12 mouse cellular contexts compared by ENCODE assay signal in genomic region chr5:66323603-66324002, GRCm38 (mm10).
A peak's percentile ranks its signal among the peaks of the same experiment; 100 is the strongest.
DNase-seq lines count a peak whose midpoint lies in the region; ATAC-seq and TF ChIP-seq lines count a peak whose summit lies in the region.
"Had no signal": no experiment of that assay in that cellular context is flagged by ENCODE, and none has a peak within 500 bp of the region (broad histone marks: within the 10 kb centered on the region; RNA-seq: fewer than 3 reads in every experiment).

No protein-coding gene starts in this region.

- WGBS in forebrain, embryonic 10.5 days = 89% methylated on average over 10 of the region's 11 CpGs
- 64% methylated on average over 11 of the region's 11 CpGs for WGBS in lung, adult 2 months

- no peak for DNase-seq in frontal cortex, postnatal 25 days (ENCODE audit: low spot score in 2 of 2)
- DNase-seq in gastrocnemius, postnatal 25 days = peak; percentile 59
- DNase-seq in heart, postnatal 14 days = peak; percentile 29 to 56
- peak; percentile 77 for DNase-seq in right cerebral cortex, adult 2 months (ENCODE audit: low spot score in 2 of 2)
- no peak for DNase-seq in forebrain, embryonic 10.5 days (ENCODE audit: extremely low spot score, low spot score)
- no peak for DNase-seq in cerebellum, adult 9-11 months
- no peak for DNase-seq in lung, adult 2 months
- DNase-seq: cerebellum, adult 8-10 months; liver, embryonic 13.5 days had no signal

- no peak overlapping the region for H3K27ac ChIP-seq in forebrain, embryonic 10.5 days
- H3K27ac ChIP-seq: hindbrain, embryonic 12.5 days; liver, embryonic 13.5 days had no signal

- TF ChIP-seq POLR2A in lung, adult 2 months (IDR thresholded peaks at IDR 0.05; ENCODE audit: borderline replicate concordance, extremely low read depth, low read depth, low read length) = no peak

- no peaks in the 10 kb centered on the region for H3K9me3 ChIP-seq in forebrain, embryonic 10.5 days
- H3K9me3 ChIP-seq: hindbrain, embryonic 12.5 days; liver, embryonic 13.5 days; neural tube, embryonic 15.5 days had no signal

- H3K4me1 ChIP-seq in forebrain, embryonic 10.5 days = peaks cover 20% of the 10 kb centered on the region
- H3K4me1 ChIP-seq in lung, adult 2 months (ENCODE audit: control insufficient read depth, insufficient read depth, low read length) = no peaks in the 10 kb centered on the region

- H3K27me3 ChIP-seq in forebrain, embryonic 10.5 days (ENCODE audit: poor library complexity, severe bottlenecking) = no peaks in the 10 kb centered on the region
- H3K27me3 ChIP-seq: hindbrain, embryonic 12.5 days; liver, embryonic 13.5 days; neural tube, embryonic 15.5 days had no signal

- H3K4me3 ChIP-seq in forebrain, embryonic 10.5 days = no peak overlapping the region
- no peak overlapping the region for H3K4me3 ChIP-seq in lung, adult 2 months (replicated peaks; ENCODE audit: extremely low read depth, low read depth, low read length)
- H3K4me3 ChIP-seq: hindbrain, embryonic 12.5 days; liver, embryonic 13.5 days; neural tube, embryonic 15.5 days had no signal

- peak; percentile 88 for ATAC-seq in frontal cortex, adult (ENCODE audit: low TSS enrichment)

- intact Hi-C loops in heart, postnatal 14 days (cut with DNase I) = no loop called here

- H3K36me3 ChIP-seq in forebrain, embryonic 10.5 days (replicated peaks) = no peaks in the 10 kb centered on the region
- H3K36me3 ChIP-seq: hindbrain, embryonic 12.5 days; liver, embryonic 13.5 days; neural tube, embryonic 15.5 days had no signal

- no peak for TF ChIP-seq CTCF in lung, adult 2 months (IDR thresholded peaks at IDR 0.05; ENCODE audit: insufficient read depth, low read length)

Comparison
In these comparisons a context has a peak if more than half of its experiments do, and no peak if none do; other contexts are left out.
1. DNase-seq: peak in gastrocnemius, postnatal 25 days (single experiment), heart, postnatal 14 days (2 of 2) and right cerebral cortex, adult 2 months (2 of 2); none in frontal cortex, postnatal 25 days (0 of 2), forebrain, embryonic 10.5 days (single experiment), cerebellum, adult 9-11 months (single experiment) and lung, adult 2 months (single experiment).